Mouse (Mus musculus) liver, embryonic 14.5 days (tissue): ENCODE data around the gene Tnik. TPM values are rescaled to one million over a fixed set of nuclear protein-coding genes. Genes with fewer than 3 reads are reported as not detected.

Source experiments
- ATAC-seq: fragments of 200-750 bp; cut with Nextera tagmentation; 2 replicates; pipeline ENCODE4 v1.8.0; 2017; ENCODE audit warnings: moderate number of reproducible peaks, mild to moderate bottlenecking, moderate library complexity; ENCODE audit not compliant: insufficient read depth
- DNase-seq, 3 experiments: peaks; one replicate each; pipeline ENCODE4 v3.0.0-alpha.2; 2012 to 2013; ENCODE audit warnings: low read depth in 3 of 3, low spot score in 3 of 3
- H3K27ac ChIP-seq: fragments of 300-500 bp; sonication (generic); 2 replicates; pipeline ENCODE4 v1.5.1; 2014; ENCODE audit warnings: moderate library complexity, mild to moderate bottlenecking, control low read depth, inconsistent platforms
- H3K27me3 ChIP-seq: fragments of 300-500 bp; sonication (generic); 2 replicates; pipeline ENCODE4 v1.6.1; 2014; ENCODE audit warnings: mild to moderate bottlenecking, low read length, moderate library complexity; ENCODE audit not compliant: control insufficient read depth, insufficient read depth
- H3K36me3 ChIP-seq: fragments of 300-500 bp; sonication (generic); replicated peaks from 2 replicates; pipeline ENCODE4 v1.6.1; 2014; ENCODE audit warnings: low read depth; ENCODE audit not compliant: control insufficient read depth, insufficient read depth
- H3K4me1 ChIP-seq, 2 experiments: fragments of 200-500 bp in 1 of 2; fragments of 300-500 bp in 1 of 2; sonication (generic) in 1 of 2; replicated peaks; 2 replicates each; pipeline ENCODE4 v1.6.1; 2012 to 2014; ENCODE audit warnings: antibody characterized with exemption in 1 of 2, inconsistent platforms in 1 of 2, low read length in 1 of 2; ENCODE audit not compliant: control insufficient read depth in 2 of 2, insufficient read depth in 2 of 2
- H3K4me2 ChIP-seq: fragments of 300-500 bp; sonication (generic); 2 replicates; pipeline ENCODE4 v1.6.1; 2014; ENCODE audit warnings: low read depth, mild to moderate bottlenecking, control low read depth, moderate library complexity
- H3K4me3 ChIP-seq, 2 experiments: fragments of 200-500 bp in 1 of 2; fragments of 300-500 bp in 1 of 2; sonication (generic) in 1 of 2; 2 replicates each; pipeline ENCODE4 v1.5.1; 2012 to 2014; ENCODE audit warnings: low read depth in 2 of 2, low read length in 2 of 2, mild to moderate bottlenecking in 2 of 2, control low read depth in 1 of 2, inconsistent platforms in 1 of 2, moderate library complexity in 1 of 2; ENCODE audit not compliant: insufficient read depth in 1 of 2
- H3K9ac ChIP-seq: fragments of 300-500 bp; sonication (generic); replicated peaks from 2 replicates; pipeline ENCODE4 v1.6.1; 2014; ENCODE audit warnings: mild to moderate bottlenecking, control low read depth, moderate library complexity
- H3K9me3 ChIP-seq: fragments of 300-500 bp; sonication (generic); 2 replicates; pipeline ENCODE4 v1.6.1; 2016; ENCODE audit warnings: low read length, mixed read lengths; ENCODE audit not compliant: control insufficient read depth
- CTCF ChIP-seq: IDR thresholded peaks from 2 replicates; pipeline ENCODE4 v1.5.1; 2016; ENCODE audit warnings: antibody characterized with exemption, low read depth, control low read depth
- EP300 ChIP-seq: IDR thresholded peaks from 2 replicates; pipeline ENCODE4 v1.6.1; 2016; ENCODE audit warnings: antibody characterized with exemption, low read depth
- WGBS: fragments of 180-500 bp; shearing (Covaris S2); extraction: QIAGEN DNeasy Blood & Tissue Kit; methylation state at CpG from one replicate; pipeline ENCODE4 v1.1.7; 2014; ENCODE audit not compliant: insufficient replicate concordance; 5-methylcytosine and 5-hydroxymethylcytosine counted together
- polyA plus RNA-seq, 2 experiments: library from polyadenylated mRNA; depleted of rRNA in 1 of 2; stranded (reverse) in 1 of 2; unstranded in 1 of 2; fragments of >200 nt; fragmentation: Nextera tagmentation in 1 of 2; extraction: Ambion mirVana in 1 of 2; gene quantifications; 2 replicates each; pipeline versions ENCODE4 v1.2.1 to v1.2.3; 2012 to 2014

The Tnik gene
- polyA plus RNA-seq, 2 experiments, result 0.89 to 2.0 TPM

- H3K9ac ChIP-seq, result no peak overlapping the region
- H3K36me3 ChIP-seq, result no peaks in the 10 kb centered on the region
- H3K27ac ChIP-seq, result no peak overlapping the region
- H3K4me1 ChIP-seq, result no peaks in the 10 kb centered on the region
- no peaks in the 10 kb centered on the region for H3K27me3 ChIP-seq
- H3K4me3 ChIP-seq, result no peak overlapping the region
- ATAC-seq, result no peak
- no peak overlapping the region for H3K4me2 ChIP-seq
- no peaks in the 10 kb centered on the region for H3K9me3 ChIP-seq
- DNase-seq, result no peak
- 43% methylated on average over 4 of the region's 4 CpGs for WGBS
- TF ChIP-seq EP300 (no peak), CTCF (no peak)
These were observed 260.6 kb downstream of the Tnik start for GRCm38 (mm10) chr3:28523541-28524165.

GRCm38 (mm10) chr3:28524562-28524961 lies 261.5 kb downstream of the Tnik start:
- 62% methylated on average over 3 of the region's 3 CpGs for WGBS
- Histone ChIP-seq H3K4me2 (no peak overlapping the region), H3K36me3 (no peaks in the 10 kb centered on the region), H3K27ac (no peak overlapping the region), H3K4me3 (no peak overlapping the region), H3K9me3 (no peaks in the 10 kb centered on the region), H3K27me3 (no peaks in the 10 kb centered on the region), H3K9ac (no peak overlapping the region), H3K4me1 (no peaks in the 10 kb centered on the region)
- ATAC-seq, result no peak
- DNase-seq, result no peak
- no peak for TF ChIP-seq EP300
- no peak for TF ChIP-seq CTCF

GRCm38 (mm10) chr3:28526671-28527070 lies 263.7 kb downstream of the Tnik start:
- ATAC-seq (no peak), DNase-seq (no peak)
- WGBS, result 53% methylated on average over 2 of the region's 2 CpGs
- Histone ChIP-seq H3K36me3 (no peaks in the 10 kb centered on the region), H3K4me1 (no peaks in the 10 kb centered on the region), H3K9ac (no peak overlapping the region), H3K27me3 (no peaks in the 10 kb centered on the region), H3K4me2 (no peak overlapping the region), H3K9me3 (no peaks in the 10 kb centered on the region), H3K27ac (no peak overlapping the region), H3K4me3 (no peak overlapping the region)
- TF ChIP-seq CTCF (no peak), EP300 (no peak)

- Histone ChIP-seq H3K4me1 (no peaks in the 10 kb centered on the region), H3K4me2 (no peak overlapping the region), H3K9me3 (no peaks in the 10 kb centered on the region), H3K36me3 (no peaks in the 10 kb centered on the region), H3K9ac (no peak overlapping the region), H3K27ac (no peak overlapping the region), H3K27me3 (no peaks in the 10 kb centered on the region), H3K4me3 (no peak overlapping the region)
- WGBS, result 75% methylated on average over 4 of the region's 4 CpGs
- DNase-seq, result no peak
- TF ChIP-seq EP300 (no peak), CTCF (no peak)
- ATAC-seq, result no peak
These were observed 264.2 kb downstream of the Tnik start for GRCm38 (mm10) chr3:28527231-28527630.

GRCm38 (mm10) chr3:28529548-28529947 lies 266.5 kb downstream of the Tnik start:
- Histone ChIP-seq H3K27ac (no peak overlapping the region), H3K9me3 (no peaks in the 10 kb centered on the region), H3K36me3 (no peaks in the 10 kb centered on the region), H3K27me3 (no peaks in the 10 kb centered on the region), H3K4me2 (no peak overlapping the region), H3K4me3 (no peak overlapping the region), H3K4me1 (no peaks in the 10 kb centered on the region), H3K9ac (no peak overlapping the region)
- ATAC-seq (no peak), DNase-seq (no peak)
- WGBS, result 80% methylated on average over 4 of the region's 4 CpGs
- TF ChIP-seq CTCF (no peak), EP300 (no peak)
